Mouse (Mus musculus) central nervous system, embryonic 18 days (tissue): ENCODE measurements around the gene Stx3. TPM values are rescaled to one million over a fixed set of nuclear protein-coding genes. Genes with fewer than 3 reads are reported as not detected.

ENCODE experiments used
- polyA plus RNA-seq: library from polyadenylated mRNA; depleted of rRNA; stranded (reverse); fragments of >200 nt; gene quantifications from 2 replicates; pipeline ENCODE4 v1.2.3, GENCODE M21; 2012; rRNA removed

The Stx3 gene
- polyA plus RNA-seq = 44.5 and 50.9 TPM in 2 replicates

DNA sequence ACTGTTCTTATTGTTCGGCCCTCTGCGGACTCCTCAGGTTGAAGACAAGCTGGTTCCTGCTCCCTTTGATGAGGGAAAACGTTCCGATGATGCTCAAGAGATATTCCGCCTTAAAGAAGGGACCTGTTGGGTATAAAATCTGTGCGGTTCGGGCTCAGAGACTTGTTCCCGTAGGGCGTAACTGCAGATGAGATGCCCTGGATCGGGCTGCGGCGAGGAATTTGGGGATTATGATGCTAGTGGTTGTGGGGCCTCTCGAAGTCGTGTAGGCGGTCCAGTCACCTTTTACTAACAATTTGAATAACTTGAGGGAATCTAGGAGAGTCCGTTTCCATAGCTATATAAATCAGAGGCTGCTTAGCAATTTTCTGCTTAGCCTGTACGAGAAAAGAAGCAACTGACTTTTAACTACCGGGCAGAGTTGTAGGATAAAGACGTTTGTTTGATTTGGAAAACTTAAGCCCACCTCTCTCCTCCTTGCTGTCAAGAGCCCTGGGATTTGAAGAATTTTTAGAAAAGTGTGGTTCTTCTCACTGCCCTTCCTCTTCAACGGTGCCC is at the start of gene Stx3:
Gene Stx3 (minus strand): TSS at position 261 of the 558 bp plus-strand sequence.

DNA sequence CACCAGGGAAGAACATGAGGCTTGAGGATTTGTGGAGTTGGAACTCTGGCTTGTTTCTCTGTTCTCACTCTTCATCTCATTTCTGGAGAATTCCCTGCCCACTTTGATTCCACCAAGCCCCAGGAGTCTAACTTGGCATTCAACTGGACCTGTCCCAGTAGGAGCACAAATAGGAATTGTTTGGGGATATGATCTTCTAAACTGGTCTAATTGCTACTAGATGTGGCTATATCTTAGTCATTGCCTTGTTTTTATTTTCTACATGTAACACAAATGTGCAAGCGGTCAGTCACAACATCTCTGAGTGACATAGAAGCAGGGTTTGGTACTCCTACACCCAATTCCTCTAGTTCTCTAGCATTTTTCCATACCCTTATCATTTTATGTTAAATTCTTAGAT is 41.8 kb upstream of the Stx3 start, which contains the start of gene Olfr1418:
Gene Olfr1418 (minus strand): TSS at position 101 of the 400 bp plus-strand sequence.

DNA sequence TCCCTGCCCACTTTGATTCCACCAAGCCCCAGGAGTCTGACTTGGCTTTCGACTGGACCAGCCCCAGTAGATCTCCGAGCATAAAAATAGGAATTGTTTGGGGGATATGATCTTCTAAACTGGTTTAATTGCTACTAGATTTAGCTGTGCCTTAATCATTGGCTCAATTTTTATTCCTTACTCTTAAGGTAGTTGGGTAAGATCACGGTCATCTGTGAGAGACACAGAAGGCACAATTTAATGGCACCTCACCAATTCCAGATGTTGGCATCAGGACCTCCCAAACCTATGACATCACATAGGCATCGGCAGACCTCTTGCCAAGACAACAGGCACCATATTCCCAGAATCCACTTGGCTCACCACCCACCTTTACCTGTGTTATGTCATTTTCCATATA is 19.9 kb upstream of the Stx3 start, which contains the start of gene Olfr1417:
Gene Olfr1417 (minus strand): TSS at position 101 of the 400 bp plus-strand sequence.

DNA sequence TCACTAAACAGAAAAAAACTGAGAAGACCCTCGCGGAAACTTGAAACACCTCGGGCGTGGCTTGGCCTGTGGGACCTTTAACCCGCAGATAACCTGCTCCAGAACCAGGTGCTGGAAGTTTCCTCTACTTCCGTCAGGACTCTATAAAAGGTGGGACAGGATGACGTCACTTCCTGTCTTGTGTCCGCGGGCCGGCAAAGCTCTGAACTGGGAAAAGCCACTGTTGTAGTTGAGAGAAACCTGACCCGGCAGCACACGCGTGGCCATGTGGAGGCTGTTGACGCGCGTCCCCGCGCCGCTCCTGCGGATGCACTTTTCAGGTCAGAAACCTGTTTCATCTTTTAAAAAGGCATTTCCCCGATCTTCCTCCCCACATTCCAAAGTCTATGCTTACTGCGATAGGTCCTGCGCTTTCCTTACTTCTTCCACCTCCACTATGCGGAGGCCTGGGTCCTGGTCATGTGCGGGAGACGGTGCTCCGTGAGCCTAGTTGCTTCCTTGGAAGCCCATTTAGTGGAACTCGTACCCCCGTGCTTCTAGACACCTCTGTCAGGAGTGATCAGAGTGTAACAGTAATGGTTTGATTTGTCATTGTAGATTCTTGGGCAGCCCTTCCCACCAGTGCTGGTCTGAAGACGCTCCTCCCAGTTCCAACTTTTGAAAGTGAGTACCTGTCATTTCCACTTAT is 48.9 kb downstream of the Stx3 start, which contains the start of gene Mrpl16:
Gene Mrpl16 (plus strand): TSS at position 187 of the 688 bp plus-strand sequence.

DNA sequence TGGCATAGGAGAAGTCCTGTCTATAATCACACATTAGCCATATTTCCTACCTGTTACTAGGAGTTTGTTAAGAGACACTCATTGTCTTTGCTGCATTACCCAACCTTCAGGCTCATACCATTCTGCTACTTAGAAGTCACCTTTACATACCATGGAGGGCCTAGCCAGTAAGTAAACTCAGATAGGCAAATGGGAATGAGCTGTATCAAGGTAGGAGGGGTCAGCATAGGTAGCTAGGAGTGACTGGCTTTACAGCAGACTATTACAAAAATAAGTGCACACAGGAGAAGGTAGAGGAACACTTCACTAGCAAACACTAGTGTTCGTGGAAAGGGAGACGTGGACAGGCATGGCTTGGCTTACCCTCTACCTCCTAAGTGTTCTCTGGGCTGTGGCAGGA is 71.9 kb downstream of the Stx3 start, which contains the start of gene Gif:
Gene Gif (plus strand): TSS at position 257 of the 400 bp plus-strand sequence.

Other genes with a start within 250 kb of the Stx3 start
- 0.87 and 1.7 TPM in 2 replicates for gene Ms4a6d, start 214.6 kb downstream of the Stx3 start, polyA plus RNA-seq
- gene Ms4a2, start 195.7 kb downstream of the Stx3 start, polyA plus RNA-seq = 0.08 and 0.11 TPM in 2 replicates
- gene Ms4a3, start 178.6 kb downstream of the Stx3 start, polyA plus RNA-seq = 0.17 TPM in 1 of 2 replicates, not detected in the other
- not detected in 2 replicates for gene Oosp2, start 158.8 kb downstream of the Stx3 start, polyA plus RNA-seq
- not detected in 2 replicates for gene Oosp1, start 128.3 kb downstream of the Stx3 start, polyA plus RNA-seq
- gene Oosp3, start 122.3 kb downstream of the Stx3 start, polyA plus RNA-seq = not detected in 2 replicates
- gene Gif, start 71.8 kb downstream of the Stx3 start, polyA plus RNA-seq = not detected in 2 replicates
- gene Mrpl16, start 49.0 kb downstream of the Stx3 start, polyA plus RNA-seq = 36.9 and 37.1 TPM in 2 replicates
- gene Olfr1417, start 19.8 kb upstream of the Stx3 start, polyA plus RNA-seq = not detected in 2 replicates
- not detected in 2 replicates for gene Olfr1418, start 41.7 kb upstream of the Stx3 start, polyA plus RNA-seq
- 0.04 TPM in 2 replicates for gene Olfr1419, start 55.7 kb upstream of the Stx3 start, polyA plus RNA-seq
- not detected in 2 replicates for gene Olfr1420, start 67.2 kb upstream of the Stx3 start, polyA plus RNA-seq
- 26.2 and 28.7 TPM in 2 replicates for gene Patl1, start 93.0 kb upstream of the Stx3 start, polyA plus RNA-seq
- gene Osbp, start 146.5 kb upstream of the Stx3 start, polyA plus RNA-seq = 32.1 and 33.5 TPM in 2 replicates
- not detected in 2 replicates for gene Olfr1423, start 221.9 kb upstream of the Stx3 start, polyA plus RNA-seq
- 0.14 TPM in 1 of 2 replicates, not detected in the other for gene Olfr1424, start 243.3 kb upstream of the Stx3 start, polyA plus RNA-seq